Comparison of ENCODE assay signal across 8 mouse cellular contexts in the genomic region with DNA sequence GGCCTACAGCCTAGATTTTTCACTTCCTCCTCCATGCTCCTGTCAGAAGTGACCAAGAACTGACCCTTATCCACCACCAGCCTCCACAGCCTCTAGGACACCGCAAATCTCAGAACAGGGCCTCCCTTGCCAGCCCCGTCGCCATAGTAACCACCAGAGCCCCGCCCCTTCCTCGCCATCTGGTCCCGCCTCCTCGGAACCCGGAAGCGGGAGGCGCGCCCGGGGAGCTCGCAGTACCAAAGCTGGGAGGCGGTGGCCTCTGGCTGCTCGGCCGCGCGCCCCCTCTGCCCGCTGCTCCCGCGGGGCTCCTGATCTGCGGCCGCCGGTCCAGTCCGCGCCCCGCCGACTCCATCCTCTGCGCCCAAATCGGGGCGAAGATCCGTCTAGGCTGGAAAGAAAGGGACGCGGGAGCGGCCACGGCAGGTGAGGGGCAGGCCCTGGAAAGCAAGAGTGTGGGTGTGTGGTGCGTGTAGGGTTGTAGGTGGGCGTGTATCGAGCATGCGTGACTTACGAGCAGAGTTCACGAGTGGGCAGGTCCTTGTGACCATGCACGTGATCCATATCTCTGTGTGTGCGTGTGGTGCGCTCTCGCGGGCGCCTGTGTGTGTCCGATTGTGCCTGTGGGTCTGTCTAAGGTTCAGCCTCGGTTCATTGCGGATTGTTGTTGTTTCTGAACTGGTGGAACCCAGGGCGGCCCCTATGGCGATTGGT. TPM values are rescaled to one million over a fixed set of nuclear protein-coding genes. Genes with fewer than 3 reads are reported as not detected.
DNase-seq lines count a peak whose midpoint lies in the region; ATAC-seq and TF ChIP-seq lines count a peak whose summit lies in the region.

A gene (plus strand): TSS at position 216 of the 711 bp plus-strand sequence.

- DNase-seq in 416B (ENCODE audit: low read depth), result peak; percentile 92
- peak; percentile 95 to 96 for DNase-seq in heart, adult 9 months (ENCODE audit: low spot score in 2 of 2)
- peak; percentile 94 to 98 for DNase-seq in monocyte, adult 2 months (ENCODE audit: low read depth in 1 of 2, low spot score in 2 of 2)
- peak; percentile 91 to 94 for DNase-seq in spleen, postnatal 36 days (ENCODE audit: low spot score in 2 of 2)

- no peak; the same call in 1 of the 2 replicates for TF ChIP-seq POLR2A in bone marrow, adult 2 months (IDR thresholded peaks at IDR 0.05; ENCODE audit: borderline replicate concordance, control insufficient read depth, low read depth, low read length)

- peak; percentile 93 for ATAC-seq in embryonic facial prominence, embryonic 15.5 days (ENCODE audit: insufficient number of reproducible peaks, low FRiP score, low TSS enrichment, low read depth)
- peak; percentile 98 for ATAC-seq in kidney, embryonic 14.5 days (ENCODE audit: low FRiP score, low TSS enrichment)
- peak; percentile 89 for ATAC-seq in limb, embryonic 15.5 days (ENCODE audit: insufficient number of reproducible peaks, low FRiP score, low TSS enrichment, low read depth)

- WGBS in bone marrow, adult 2 months, result under 1% methylated on average over 53 of the region's 53 CpGs
- WGBS in embryonic facial prominence, embryonic 15.5 days, result under 1% methylated on average over 53 of the region's 53 CpGs
- WGBS in kidney, embryonic 14.5 days, result under 1% methylated on average over 53 of the region's 53 CpGs
- WGBS in limb, embryonic 15.5 days, result under 1% methylated on average over 53 of the region's 53 CpGs

- no peaks in the 10 kb centered on the region for H3K9me3 ChIP-seq in embryonic facial prominence, embryonic 15.5 days (replicated peaks)
- H3K9me3 ChIP-seq in kidney, embryonic 14.5 days (ENCODE audit: control insufficient read depth, low read length), result no peaks in the 10 kb centered on the region
- H3K9me3 ChIP-seq in limb, embryonic 15.5 days, result no peaks in the 10 kb centered on the region

- peak within 1 kb of the TSS; percentile 84 for H3K4me3 ChIP-seq in bone marrow, adult 2 months (replicated peaks; ENCODE audit: control insufficient read depth, low read depth, low read length)
- peak within 1 kb of the TSS; percentile 94 for H3K4me3 ChIP-seq in embryonic facial prominence, embryonic 15.5 days (replicated peaks)
- peak within 1 kb of the TSS; percentile 96 for H3K4me3 ChIP-seq in kidney, embryonic 14.5 days (ENCODE audit: low read length)
- peak within 1 kb of the TSS; percentile 69 for H3K4me3 ChIP-seq in limb, embryonic 15.5 days

- no peak for TF ChIP-seq CTCF in bone marrow, adult 2 months (IDR thresholded peaks at IDR 0.05; ENCODE audit: control insufficient read depth, insufficient read depth, low read length)

- peaks cover 9% of the 10 kb centered on the region; the same call in 1 of the 2 replicates for H3K36me3 ChIP-seq in embryonic facial prominence, embryonic 15.5 days
- H3K36me3 ChIP-seq in kidney, embryonic 14.5 days (ENCODE audit: control insufficient read depth, insufficient read depth, low read length), result peaks cover 1% of the 10 kb centered on the region; the same call in 1 of the 2 replicates
- peaks cover 12% of the 10 kb centered on the region for H3K36me3 ChIP-seq in limb, embryonic 15.5 days

- H3K4me2 ChIP-seq in embryonic facial prominence, embryonic 15.5 days (replicated peaks), result peak within 1 kb of the TSS; percentile 65
- H3K4me2 ChIP-seq in kidney, embryonic 14.5 days (replicated peaks; ENCODE audit: low read depth, low read length), result peak within 1 kb of the TSS; percentile 67
- peak within 1 kb of the TSS; percentile 60 for H3K4me2 ChIP-seq in limb, embryonic 15.5 days

- peaks cover 1% of the 10 kb centered on the region; the same call in 1 of the 2 replicates for H3K4me1 ChIP-seq in bone marrow, adult 2 months (ENCODE audit: control insufficient read depth, insufficient read depth, low read length)
- peaks cover 16% of the 10 kb centered on the region for H3K4me1 ChIP-seq in embryonic facial prominence, embryonic 15.5 days
- peaks cover 15% of the 10 kb centered on the region for H3K4me1 ChIP-seq in kidney, embryonic 14.5 days (ENCODE audit: control insufficient read depth, insufficient read depth, low read length)
- H3K4me1 ChIP-seq in limb, embryonic 15.5 days, result peaks cover 13% of the 10 kb centered on the region

- H3K27me3 ChIP-seq in embryonic facial prominence, embryonic 15.5 days, result no peaks in the 10 kb centered on the region
- no peaks in the 10 kb centered on the region for H3K27me3 ChIP-seq in kidney, embryonic 14.5 days (ENCODE audit: control insufficient read depth, insufficient read depth, low read length)
- no peaks in the 10 kb centered on the region for H3K27me3 ChIP-seq in limb, embryonic 15.5 days

- H3K27ac ChIP-seq in bone marrow, adult 2 months (ENCODE audit: control insufficient read depth, insufficient read depth, low read depth, low read length, poor library complexity), result peak within 1 kb of the TSS; percentile 90
- H3K27ac ChIP-seq in embryonic facial prominence, embryonic 15.5 days (replicated peaks), result peak within 1 kb of the TSS; percentile 85
- H3K27ac ChIP-seq in kidney, embryonic 14.5 days (ENCODE audit: low read depth, low read length), result peak within 1 kb of the TSS; percentile 86
- H3K27ac ChIP-seq in limb, embryonic 15.5 days, result peak within 1 kb of the TSS; percentile 86

- peak within 1 kb of the TSS; percentile 61 for H3K9ac ChIP-seq in embryonic facial prominence, embryonic 15.5 days
- H3K9ac ChIP-seq in kidney, embryonic 14.5 days (ENCODE audit: low read depth, low read length), result peak within 1 kb of the TSS; percentile 84
- H3K9ac ChIP-seq in limb, embryonic 15.5 days, result peak within 1 kb of the TSS; percentile 67

RNA-seq across cellular contexts. Expression of the gene that starts here (rescaled TPM):
- 7.8 and 16.5 TPM in 2 replicates for polyA plus RNA-seq in bone marrow, adult 2 months (2011; ENCODE audit: insufficient read depth, insufficient read length, low replicate concordance, missing spikeins)
- 144 and 153 TPM in 2 replicates for polyA plus RNA-seq in embryonic facial prominence, embryonic 15.5 days (2015; fragmentation: Nextera tagmentation; extraction: Ambion mirVana)
- 114 and 116 TPM in 2 replicates for polyA plus RNA-seq in kidney, embryonic 14.5 days (2014; fragmentation: Nextera tagmentation; extraction: Ambion mirVana)
- 123 and 165 TPM in 2 replicates for polyA plus RNA-seq in limb, embryonic 15.5 days (2015; fragmentation: Nextera tagmentation; extraction: Ambion mirVana)

Comparison
In these comparisons a context has a peak if more than half of its experiments do, and no peak if none do; other contexts are left out.
1. Peak in every context shown above with its lines: DNase-seq, ATAC-seq, H3K4me3 ChIP-seq and H3K27ac ChIP-seq.